Mouse (Mus musculus) kidney, adult 2 months (tissue): ENCODE data around the gene Gon4l.

Experiments used
- CTCF ChIP-seq: fragments of 200-500 bp; conservative IDR thresholded peaks from 2 replicates; pipeline ENCODE4 v1.5.1; 2011; ENCODE audit warnings: low read depth, mild to moderate bottlenecking, control low read depth, low read length, moderate library complexity, mixed read lengths; ENCODE audit not compliant: insufficient read depth, insufficient read length
- POLR2A ChIP-seq: fragments of 200-500 bp; IDR thresholded peaks from one replicate; pipeline ENCODE4 v1.6.1; 2011; ENCODE audit warnings: low read depth, low read length, control low read depth

- TF ChIP-seq POLR2A = no peak
- TF ChIP-seq CTCF = no peak
Observed at GRCm38 (mm10) chr3:88914384-88914810, 79.4 kb downstream of the Gon4l start.
